Mouse (Mus musculus): Measurements from ENCODE around the gene Txnip. TPM values are rescaled to one million over a fixed set of nuclear protein-coding genes. Genes with fewer than 3 reads are reported as not detected.

Txnip gene
- total and polyA plus RNA-seq, 3 experiments, result 19.5 to 1,322 (median 307) TPM

DNA sequence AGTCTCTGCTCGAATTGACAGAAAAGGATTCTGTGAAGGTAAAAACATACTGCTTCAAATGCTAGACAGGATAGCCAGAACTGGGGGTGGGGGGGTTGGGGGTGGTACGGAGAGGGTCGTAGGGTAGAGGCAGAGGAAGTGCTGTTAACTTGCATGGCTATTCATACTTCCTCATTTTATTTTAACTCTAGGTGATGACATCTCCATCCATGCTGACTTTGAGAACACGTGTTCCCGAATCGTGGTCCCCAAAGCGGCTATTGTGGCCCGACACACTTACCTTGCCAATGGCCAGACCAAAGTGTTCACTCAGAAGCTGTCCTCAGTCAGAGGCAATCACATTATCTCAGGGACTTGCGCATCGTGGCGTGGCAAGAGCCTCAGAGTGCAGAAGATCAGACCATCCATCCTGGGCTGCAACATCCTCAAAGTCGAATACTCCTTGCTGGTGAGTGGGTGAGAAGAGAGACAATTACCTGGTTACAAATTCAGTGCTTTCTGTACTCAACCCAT lies 1.7 kb downstream of the Txnip start:
- ATAC-seq (ENCODE audit: extremely low read depth, insufficient number of reproducible peaks, low FRiP score, poor library complexity, severe bottlenecking), result no peak
- TF ChIP-seq TAL1 (conservative IDR thresholded peaks at IDR 0.05; ENCODE audit: low read depth, low read length) (no peak), GATA2 (IDR thresholded peaks at IDR 0.05; ENCODE audit: borderline replicate concordance, low read depth, low read length) (no peak), GATA1 (IDR thresholded peaks at IDR 0.05; ENCODE audit: borderline replicate concordance, low read length) (no peak), POLR2AphosphoS5 (IDR thresholded peaks at IDR 0.05; ENCODE audit: insufficient replicate concordance, low read depth, low read length) (no peak; the same call in 1 of the 2 replicates), CTCF (IDR thresholded peaks at IDR 0.05; ENCODE audit: low read depth, low read length) (no peak)
- H3K9me3 ChIP-seq (replicated peaks), result no peaks in the 10 kb centered on the region
- peaks cover 28% of the 10 kb centered on the region for H3K36me3 ChIP-seq (replicated peaks)
- DNase-seq (ENCODE audit: low spot score), result no peak
- H3K4me3 ChIP-seq (ENCODE audit: low read depth, low read length), result peak overlapping the region; percentile 80
- H3K4me1 ChIP-seq (ENCODE audit: insufficient read depth, low read depth, low read length), result peaks cover 51% of the 10 kb centered on the region
- H3K27me3 ChIP-seq (ENCODE audit: insufficient read depth, low read length), result no peaks in the 10 kb centered on the region

GRCm38 (mm10) chr3:96559911-96560850 lies 2.4 kb downstream of the Txnip start:
- peak overlapping the region; percentile 80 for H3K4me3 ChIP-seq (ENCODE audit: low read depth, low read length)
- no peaks in the 10 kb centered on the region for H3K27me3 ChIP-seq (ENCODE audit: insufficient read depth, low read length)
- H3K4me1 ChIP-seq (ENCODE audit: insufficient read depth, low read depth, low read length), result peaks cover 55% of the 10 kb centered on the region
- H3K36me3 ChIP-seq (replicated peaks), result peaks cover 28% of the 10 kb centered on the region
- no peak for DNase-seq (ENCODE audit: low spot score)
- H3K9me3 ChIP-seq (replicated peaks), result no peaks in the 10 kb centered on the region
- TF ChIP-seq CTCF (IDR thresholded peaks at IDR 0.05; ENCODE audit: low read depth, low read length), result no peak
- no peak for TF ChIP-seq GATA1 (IDR thresholded peaks at IDR 0.05; ENCODE audit: borderline replicate concordance, low read length)
- no peak for TF ChIP-seq TAL1 (conservative IDR thresholded peaks at IDR 0.05; ENCODE audit: low read depth, low read length)
- no peak for TF ChIP-seq POLR2AphosphoS5 (IDR thresholded peaks at IDR 0.05; ENCODE audit: insufficient replicate concordance, low read depth, low read length)
- TF ChIP-seq GATA2 (IDR thresholded peaks at IDR 0.05; ENCODE audit: borderline replicate concordance, low read depth, low read length), result no peak
- no peak for ATAC-seq (ENCODE audit: extremely low read depth, insufficient number of reproducible peaks, low FRiP score, poor library complexity, severe bottlenecking)

GRCm38 (mm10) chr3:96560881-96561668 lies 3.3 kb downstream of the Txnip start:
- ATAC-seq (ENCODE audit: extremely low read depth, insufficient number of reproducible peaks, low FRiP score, poor library complexity, severe bottlenecking), result no peak
- DNase-seq (ENCODE audit: low spot score), result no peak
- Histone ChIP-seq H3K4me1 (ENCODE audit: insufficient read depth, low read depth, low read length) (peaks cover 51% of the 10 kb centered on the region), H3K4me3 (ENCODE audit: low read depth, low read length) (peak overlapping the region; percentile 80; the same call in 1 of the 2 replicates), H3K9me3 (replicated peaks) (no peaks in the 10 kb centered on the region), H3K36me3 (replicated peaks) (peaks cover 28% of the 10 kb centered on the region), H3K27me3 (ENCODE audit: insufficient read depth, low read length) (no peaks in the 10 kb centered on the region)
- TF ChIP-seq GATA1 (IDR thresholded peaks at IDR 0.05; ENCODE audit: borderline replicate concordance, low read length), result no peak

DNA sequence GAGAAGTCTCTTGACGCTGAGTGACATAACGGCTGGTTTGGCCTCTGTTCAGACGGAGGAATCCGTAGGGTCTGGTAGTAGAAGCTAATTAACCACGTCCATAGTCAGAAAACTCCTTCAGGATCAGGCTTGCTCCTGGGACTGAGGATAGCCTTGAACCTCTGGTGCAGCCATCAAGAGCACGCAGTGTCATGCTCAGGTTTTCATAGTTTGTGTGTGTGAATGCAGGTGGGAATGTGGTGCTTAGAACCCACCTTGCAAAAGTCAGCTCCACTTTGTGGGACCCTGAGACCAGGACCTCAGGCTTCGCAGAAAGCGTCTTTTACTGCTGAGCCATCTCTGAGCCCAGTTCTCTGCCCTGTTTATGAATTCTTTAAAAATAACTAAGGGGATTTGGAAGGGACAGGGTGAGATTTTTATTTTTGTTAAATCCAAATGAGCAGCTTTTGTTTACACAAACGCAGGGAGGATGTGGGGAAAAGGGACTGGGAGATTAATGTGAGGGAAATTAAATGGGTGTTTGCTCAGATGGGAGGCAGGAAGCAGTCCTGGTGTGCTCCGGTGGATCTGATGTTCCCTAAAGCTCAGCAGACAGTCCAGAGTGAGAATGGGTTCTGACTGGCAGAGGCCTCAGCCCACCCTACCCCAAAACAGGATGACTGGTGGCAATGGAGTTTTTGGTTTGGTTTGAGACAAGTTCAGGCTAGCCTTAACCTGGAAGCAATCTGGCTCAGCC lies 4.4 kb downstream of the Txnip start:
- DNase-seq (ENCODE audit: low spot score), result no peak
- Histone ChIP-seq H3K27me3 (ENCODE audit: insufficient read depth, low read length) (0 out of 2 replicates have a peak, but pooled peaks cover 3% of the 10 kb centered on the region), H3K4me3 (ENCODE audit: low read depth, low read length) (no peak overlapping the region), H3K9me3 (replicated peaks) (no peaks in the 10 kb centered on the region), H3K4me1 (ENCODE audit: insufficient read depth, low read depth, low read length) (peaks cover 42% of the 10 kb centered on the region), H3K36me3 (replicated peaks) (peaks cover 28% of the 10 kb centered on the region)
- no peak for ATAC-seq (ENCODE audit: extremely low read depth, insufficient number of reproducible peaks, low FRiP score, poor library complexity, severe bottlenecking)
- TF ChIP-seq CTCF (IDR thresholded peaks at IDR 0.05; ENCODE audit: low read depth, low read length) (no peak), GATA2 (IDR thresholded peaks at IDR 0.05; ENCODE audit: borderline replicate concordance, low read depth, low read length) (no peak), POLR2AphosphoS5 (IDR thresholded peaks at IDR 0.05; ENCODE audit: insufficient replicate concordance, low read depth, low read length) (peak; percentile 86; the same call in 1 of the 2 replicates)

- DNase-seq (ENCODE audit: low spot score) (no peak), ATAC-seq (ENCODE audit: extremely low read depth, insufficient number of reproducible peaks, low FRiP score, poor library complexity, severe bottlenecking) (no peak)
- no peaks in the 10 kb centered on the region for H3K9me3 ChIP-seq (replicated peaks)
- no peak for TF ChIP-seq GATA1 (IDR thresholded peaks at IDR 0.05; ENCODE audit: borderline replicate concordance, low read length)
- no peak for TF ChIP-seq POLR2AphosphoS5 (IDR thresholded peaks at IDR 0.05; ENCODE audit: insufficient replicate concordance, low read depth, low read length)
- TF ChIP-seq TAL1 (conservative IDR thresholded peaks at IDR 0.05; ENCODE audit: low read depth, low read length), result no peak
- no peak for TF ChIP-seq CTCF (IDR thresholded peaks at IDR 0.05; ENCODE audit: low read depth, low read length)
- TF ChIP-seq GATA2 (IDR thresholded peaks at IDR 0.05; ENCODE audit: borderline replicate concordance, low read depth, low read length), result no peak
- no peak overlapping the region for H3K4me3 ChIP-seq (ENCODE audit: low read depth, low read length)
- H3K27me3 ChIP-seq (ENCODE audit: insufficient read depth, low read length), result 0 out of 2 replicates have a peak, but pooled peaks cover 3% of the 10 kb centered on the region
- peaks cover 40% of the 10 kb centered on the region for H3K4me1 ChIP-seq (ENCODE audit: insufficient read depth, low read depth, low read length)
- peaks cover 28% of the 10 kb centered on the region for H3K36me3 ChIP-seq (replicated peaks)
Measured at GRCm38 (mm10) chr3:96563267-96563666, 5.5 kb downstream of the Txnip start.
